Mouse (Mus musculus): Measurements from ENCODE around the gene Aicda.
"Not testable (repeated sequence)": the region's sequence is repeated elsewhere in the genome, so short reads cannot be mapped to it uniquely, and the experiment has no call there.

Gene Aicda

GRCm38 (mm10) chr6:122555266-122555665 is 1.7 kb downstream of the Aicda start:
- no peak for DNase-seq (ENCODE audit: low read depth, low spot score)

- peak; percentile 59 for DNase-seq (ENCODE audit: low read depth, low spot score)
Measured at GRCm38 (mm10) chr6:122556959-122557561, 3.5 kb downstream of the Aicda start.

- DNase-seq (ENCODE audit: low read depth, low spot score) = peak; percentile 83
Measured at GRCm38 (mm10) chr6:122560427-122560826, 6.8 kb downstream of the Aicda start.

GRCm38 (mm10) chr6:122561005-122561404 is 7.4 kb downstream of the Aicda start:
- DNase-seq (ENCODE audit: low read depth, low spot score) = no peak

GRCm38 (mm10) chr6:122562463-122562862 is 8.9 kb downstream of the Aicda start:
- peak; percentile 61 for DNase-seq (ENCODE audit: low read depth, low spot score)

GRCm38 (mm10) chr6:122565070-122565784 is 11.6 kb downstream of the Aicda start:
- no peak for DNase-seq (ENCODE audit: low read depth, low spot score)

- no peak for DNase-seq (ENCODE audit: low read depth, low spot score)
Measured at GRCm38 (mm10) chr6:122569113-122569512, 15.5 kb downstream of the Aicda start.

GRCm38 (mm10) chr6:122569762-122570161 is 16.2 kb downstream of the Aicda start:
- DNase-seq (ENCODE audit: low read depth, low spot score) = no peak

- no peak for DNase-seq (ENCODE audit: low read depth, low spot score)
Measured at GRCm38 (mm10) chr6:122570695-122571616, 17.4 kb downstream of the Aicda start.

GRCm38 (mm10) chr6:122571617-122571959 is 18.0 kb downstream of the Aicda start:
- DNase-seq (ENCODE audit: low read depth, low spot score) = no peak

GRCm38 (mm10) chr6:122575037-122575436 is 21.4 kb downstream of the Aicda start:
- not testable (repeated sequence) for DNase-seq (ENCODE audit: low read depth, low spot score)

GRCm38 (mm10) chr6:122577030-122577429 is 23.4 kb downstream of the Aicda start:
- DNase-seq (ENCODE audit: low read depth, low spot score) = no peak

- no peak for DNase-seq (ENCODE audit: low read depth, low spot score)
Measured at GRCm38 (mm10) chr6:122579086-122579485, 25.5 kb downstream of the Aicda start.

GRCm38 (mm10) chr6:122591027-122591758 is 37.6 kb downstream of the Aicda start:
- DNase-seq (ENCODE audit: low read depth, low spot score) = no peak

GRCm38 (mm10) chr6:122592905-122593304 is 39.3 kb downstream of the Aicda start:
- DNase-seq (ENCODE audit: low read depth, low spot score) = no peak

- no peak for DNase-seq (ENCODE audit: low read depth, low spot score)
Measured at GRCm38 (mm10) chr6:122595637-122596036, 42.0 kb downstream of the Aicda start.

GRCm38 (mm10) chr6:122596608-122597007 is 43.0 kb downstream of the Aicda start:
- no peak for DNase-seq (ENCODE audit: low read depth, low spot score)

GRCm38 (mm10) chr6:122598014-122598413 is 44.4 kb downstream of the Aicda start:
- no peak for DNase-seq (ENCODE audit: low read depth, low spot score)

GRCm38 (mm10) chr6:122598436-122598835 is 44.8 kb downstream of the Aicda start:
- DNase-seq (ENCODE audit: low read depth, low spot score) = no peak

GRCm38 (mm10) chr6:122599054-122599737 is 45.6 kb downstream of the Aicda start:
- DNase-seq (ENCODE audit: low read depth, low spot score) = no peak

GRCm38 (mm10) chr6:122600066-122600646 is 46.6 kb downstream of the Aicda start:
- no peak for DNase-seq (ENCODE audit: low read depth, low spot score)

All from retina, postnatal 7 days (tissue).